Mouse (Mus musculus) spleen, adult 2 months (tissue): ENCODE measurements around the gene Cib1.

Experiments
- CTCF ChIP-seq: fragments of 200-500 bp; IDR thresholded peaks from 2 replicates; pipeline ENCODE4 v1.5.1; 2011; ENCODE audit warnings: mild to moderate bottlenecking, inconsistent platforms; ENCODE audit not compliant: insufficient read depth, insufficient read length, insufficient replicate concordance; ENCODE audit errors: extremely low read depth
- POLR2A ChIP-seq: fragments of 200-500 bp; IDR thresholded peaks from 2 replicates; pipeline ENCODE4 v1.6.1; 2011; ENCODE audit warnings: low read depth, low read length, inconsistent platforms

DNA sequence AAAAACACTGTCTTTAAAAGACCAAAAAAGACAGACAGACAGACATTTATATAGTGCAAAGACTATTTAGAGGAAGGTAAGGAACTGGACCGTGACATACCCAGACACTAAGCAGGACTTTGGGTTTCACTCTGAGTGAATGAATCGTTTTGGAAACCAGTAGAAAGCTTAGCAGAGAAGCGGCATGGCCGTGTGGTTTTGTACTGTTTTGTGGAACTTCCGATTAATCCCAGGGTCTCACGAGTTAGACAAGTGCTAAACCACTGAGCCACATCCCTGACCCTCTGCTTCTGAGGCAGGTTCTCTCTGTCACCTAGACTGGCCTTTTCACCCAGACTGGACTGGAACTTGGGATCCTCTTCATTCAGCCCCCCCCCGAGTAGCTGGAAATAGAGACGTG lies 18.2 kb downstream of the Cib1 start:
- TF ChIP-seq CTCF (no peak), POLR2A (no peak)
